Mouse (Mus musculus) midbrain, postnatal 0 days (tissue): Measurements from ENCODE around the gene 1190005I06Rik. TPM values are rescaled to one million over a fixed set of nuclear protein-coding genes. Genes with fewer than 3 reads are reported as not detected.

Experiments
- ATAC-seq: fragments of 200-750 bp; cut with Nextera tagmentation; 2 replicates; pipeline ENCODE4 v1.8.0; 2017; ENCODE audit warnings: moderate number of reproducible peaks, mild to moderate bottlenecking, moderate TSS enrichment, moderate library complexity; ENCODE audit not compliant: low FRiP score
- DNase-seq: peaks from one replicate; pipeline ENCODE4 v3.0.0-alpha.2; 2015; ENCODE audit warnings: low spot score
- H3K27ac ChIP-seq: fragments of 300-500 bp; sonication (generic); 2 replicates; pipeline ENCODE4 v1.5.1; 2014; ENCODE audit warnings: low read depth, mild to moderate bottlenecking, low read length, mixed read lengths
- H3K27me3 ChIP-seq: fragments of 300-500 bp; sonication (generic); 2 replicates; pipeline ENCODE4 v1.6.1; 2014; ENCODE audit warnings: low read length, control low read depth, mixed read lengths; ENCODE audit not compliant: insufficient read depth
- H3K36me3 ChIP-seq: fragments of 300-500 bp; sonication (generic); 2 replicates; pipeline ENCODE4 v1.6.1; 2014; ENCODE audit warnings: low read length, control low read depth, mixed read lengths; ENCODE audit not compliant: insufficient read depth
- H3K4me1 ChIP-seq: fragments of 300-500 bp; sonication (generic); 2 replicates; pipeline ENCODE4 v1.6.1; 2014; ENCODE audit warnings: mild to moderate bottlenecking, control low read depth, antibody characterized with exemption, low read length, mixed read lengths; ENCODE audit not compliant: insufficient read depth
- H3K4me2 ChIP-seq: fragments of 300-500 bp; sonication (generic); 2 replicates; pipeline ENCODE4 v1.6.1; 2014; ENCODE audit warnings: low read depth, mild to moderate bottlenecking, low read length, mixed read lengths; ENCODE audit not compliant: poor library complexity, severe bottlenecking
- H3K4me3 ChIP-seq: fragments of 300-500 bp; sonication (generic); 2 replicates; pipeline ENCODE4 v1.5.1; 2014; ENCODE audit warnings: low read depth, mild to moderate bottlenecking, low read length, moderate library complexity
- H3K9ac ChIP-seq: fragments of 300-500 bp; sonication (generic); replicated peaks from 2 replicates; pipeline ENCODE4 v1.6.1; 2014; ENCODE audit warnings: mild to moderate bottlenecking, low read length, moderate library complexity, mixed read lengths; ENCODE audit not compliant: poor library complexity, severe bottlenecking
- H3K9me3 ChIP-seq: fragments of 300-500 bp; sonication (generic); 2 replicates; pipeline ENCODE4 v1.6.1; 2016; ENCODE audit warnings: low read length, control low read depth
- CTCF ChIP-seq: IDR thresholded peaks from 2 replicates; pipeline ENCODE4 v1.5.1; 2016; ENCODE audit warnings: antibody characterized with exemption, mild to moderate bottlenecking
- WGBS: fragments of 180-500 bp; shearing (Covaris S2); extraction: QIAGEN DNeasy Blood & Tissue Kit; methylation state at CpG from one replicate; pipeline ENCODE4 v1.1.7; 2014; 5-methylcytosine and 5-hydroxymethylcytosine counted together
- polyA plus RNA-seq: library from polyadenylated mRNA; unstranded; fragments of >200 nt; fragmentation: Nextera tagmentation; extraction: Ambion mirVana; gene quantifications from 2 replicates; pipeline ENCODE4 v1.2.1, GENCODE M21; 2015
- total RNA-seq: library from RNA; depleted of rRNA; stranded (reverse); fragments of >200 nt; gene quantifications from 2 replicates; pipeline ENCODE4 v1.2.3, GENCODE M21; 2014

Gene 1190005I06Rik
- total and polyA plus RNA-seq, 2 experiments from 2014 or later: 25.4 to 30.9 TPM

- ATAC-seq (no peak), DNase-seq (no peak)
- H3K36me3 ChIP-seq: no peaks in the 10 kb centered on the region
- no peak overlapping the region for H3K9ac ChIP-seq
- 81% methylated on average over 5 of the region's 5 CpGs for WGBS
- H3K9me3 ChIP-seq: no peaks in the 10 kb centered on the region
- no peak overlapping the region for H3K27ac ChIP-seq
- no peaks in the 10 kb centered on the region for H3K27me3 ChIP-seq
- no peak for TF ChIP-seq CTCF
- H3K4me1 ChIP-seq: no peaks in the 10 kb centered on the region
- no peak overlapping the region for H3K4me3 ChIP-seq
- H3K4me2 ChIP-seq: no peak overlapping the region
These were observed 39.1 kb upstream of the 1190005I06Rik start for GRCm38 (mm10) chr8:120686576-120686975.

DNA sequence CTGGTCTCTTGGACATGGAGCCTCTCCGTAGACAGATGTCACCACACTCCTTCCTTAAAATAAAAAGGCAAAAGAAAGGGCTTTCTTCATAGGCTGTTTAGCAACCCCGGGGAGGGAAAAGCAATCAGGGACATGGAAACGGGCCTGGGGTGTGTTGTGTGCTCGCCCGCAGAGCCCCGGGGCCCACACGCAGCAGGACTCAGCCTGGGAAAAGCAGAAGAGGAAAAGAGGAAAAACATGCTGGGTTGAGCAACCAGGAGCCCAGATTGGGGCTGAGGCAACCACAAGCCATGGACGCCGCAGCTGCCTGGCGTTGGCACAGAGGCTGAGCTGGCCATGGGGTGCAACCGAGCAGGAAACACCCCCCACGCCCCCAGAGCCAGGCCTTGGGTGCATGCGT lies 38.6 kb upstream of the 1190005I06Rik start:
- DNase-seq (no peak), ATAC-seq (no peak)
- no peak for TF ChIP-seq CTCF
- no peak overlapping the region for H3K9ac ChIP-seq
- no peaks in the 10 kb centered on the region for H3K36me3 ChIP-seq
- H3K27ac ChIP-seq: no peak overlapping the region
- H3K4me1 ChIP-seq: no peaks in the 10 kb centered on the region
- no peaks in the 10 kb centered on the region for H3K27me3 ChIP-seq
- H3K4me3 ChIP-seq: no peak overlapping the region
- WGBS: 92% methylated on average over 13 of the region's 13 CpGs
- no peak overlapping the region for H3K4me2 ChIP-seq
- no peaks in the 10 kb centered on the region for H3K9me3 ChIP-seq

GRCm38 (mm10) chr8:120685591-120685990 lies 38.2 kb upstream of the 1190005I06Rik start:
- TF ChIP-seq CTCF: no peak
- H3K36me3 ChIP-seq: no peaks in the 10 kb centered on the region
- DNase-seq (no peak), ATAC-seq (no peak)
- no peak overlapping the region for H3K9ac ChIP-seq
- H3K4me1 ChIP-seq: no peaks in the 10 kb centered on the region
- H3K27me3 ChIP-seq: no peaks in the 10 kb centered on the region
- WGBS: 79% methylated on average over 8 of the region's 8 CpGs
- no peak overlapping the region for H3K4me2 ChIP-seq
- H3K27ac ChIP-seq: no peak overlapping the region
- H3K9me3 ChIP-seq: no peaks in the 10 kb centered on the region
- no peak overlapping the region for H3K4me3 ChIP-seq

GRCm38 (mm10) chr8:120685097-120685496 lies 37.7 kb upstream of the 1190005I06Rik start:
- TF ChIP-seq CTCF: no peak
- Histone ChIP-seq H3K9me3 (no peaks in the 10 kb centered on the region), H3K27ac (no peak overlapping the region)

GRCm38 (mm10) chr8:120684082-120684481 lies 36.6 kb upstream of the 1190005I06Rik start:
- Histone ChIP-seq H3K4me1 (no peaks in the 10 kb centered on the region), H3K4me3 (no peak overlapping the region), H3K27ac (no peak overlapping the region), H3K4me2 (no peak overlapping the region), H3K36me3 (no peaks in the 10 kb centered on the region), H3K9ac (no peak overlapping the region), H3K9me3 (no peaks in the 10 kb centered on the region), H3K27me3 (no peaks in the 10 kb centered on the region)
- ATAC-seq (no peak), DNase-seq (no peak)
- 64% methylated on average over 5 of the region's 5 CpGs for WGBS
- TF ChIP-seq CTCF: no peak

More at GRCm38 (mm10) chr8:120685097-120685496, 37.7 kb upstream of the 1190005I06Rik start:
- no peak for ATAC-seq
- no peak for DNase-seq
- Histone ChIP-seq H3K4me2 (no peak overlapping the region), H3K36me3 (no peaks in the 10 kb centered on the region), H3K9ac (no peak overlapping the region), H3K4me3 (no peak overlapping the region), H3K4me1 (no peaks in the 10 kb centered on the region), H3K27me3 (no peaks in the 10 kb centered on the region)
- WGBS: 67% methylated on average over 5 of the region's 5 CpGs

DNA sequence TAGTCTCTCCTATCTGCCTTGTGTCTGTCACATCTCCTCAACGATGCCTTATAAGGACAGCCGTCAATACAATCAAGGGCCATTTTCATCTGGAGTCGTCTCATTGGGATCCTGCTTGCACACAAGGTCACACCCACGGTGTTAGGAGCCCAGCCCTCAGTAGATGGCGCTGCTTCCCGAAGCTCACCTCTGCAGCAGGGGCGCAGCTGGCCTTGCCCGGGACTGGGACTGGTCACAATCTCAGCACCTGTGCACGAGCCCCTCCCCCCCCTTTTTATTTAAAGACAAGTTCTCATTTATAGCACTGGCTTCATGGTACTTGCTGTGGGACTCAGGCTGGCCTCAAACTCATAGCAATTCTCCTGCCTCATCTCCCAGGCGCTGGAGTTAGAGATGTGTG lies 36.2 kb upstream of the 1190005I06Rik start:
- H3K9ac ChIP-seq: no peak overlapping the region
- no peaks in the 10 kb centered on the region for H3K9me3 ChIP-seq
- WGBS: 19% methylated on average over 10 of the region's 10 CpGs
- H3K4me2 ChIP-seq: no peak overlapping the region
- peak; percentile 61 for DNase-seq
- H3K36me3 ChIP-seq: no peaks in the 10 kb centered on the region
- no peak overlapping the region for H3K27ac ChIP-seq
- no peak overlapping the region for H3K4me3 ChIP-seq
- no peak for ATAC-seq
- no peaks in the 10 kb centered on the region for H3K27me3 ChIP-seq
- H3K4me1 ChIP-seq: no peaks in the 10 kb centered on the region
- peak; percentile 70 for TF ChIP-seq CTCF
